Mouse (Mus musculus): Measurements from ENCODE around the gene Mgat3. TPM values are rescaled to one million over a fixed set of nuclear protein-coding genes. Genes with fewer than 3 reads are reported as not detected.

Gene Mgat3
- 100 to 1,000 TPM; 111 to 113 TPM for total RNA-seq (2021)

GRCm38 (mm10) chr15:80173001-80173771 is at the start of gene Mgat3:
Gene Mgat3, plus strand, starts transcription at chr15:80173721.
- DNase-seq (ENCODE audit: extremely low spot score in 1 of 2, low spot score in 1 of 2): peak; percentile 40 to 42

GRCm38 (mm10) chr15:80124651-80125050 is 48.9 kb upstream of the Mgat3 start:
- no peak for DNase-seq (ENCODE audit: extremely low spot score in 1 of 2, low spot score in 1 of 2)

- no peak for DNase-seq (ENCODE audit: extremely low spot score in 1 of 2, low spot score in 1 of 2)
Observed at GRCm38 (mm10) chr15:80127191-80127590, 46.3 kb upstream of the Mgat3 start.

- no peak for DNase-seq (ENCODE audit: extremely low spot score in 1 of 2, low spot score in 1 of 2)
Observed at GRCm38 (mm10) chr15:80129982-80130381, 43.5 kb upstream of the Mgat3 start.

- no peak for DNase-seq (ENCODE audit: extremely low spot score in 1 of 2, low spot score in 1 of 2)
Observed at GRCm38 (mm10) chr15:80130689-80131088, 42.8 kb upstream of the Mgat3 start.

GRCm38 (mm10) chr15:80131421-80131820 is 42.1 kb upstream of the Mgat3 start:
- no peak for DNase-seq (ENCODE audit: extremely low spot score in 1 of 2, low spot score in 1 of 2)

GRCm38 (mm10) chr15:80132452-80132851 is 41.1 kb upstream of the Mgat3 start:
- DNase-seq (ENCODE audit: extremely low spot score in 1 of 2, low spot score in 1 of 2): no peak

GRCm38 (mm10) chr15:80132993-80133586 is 40.4 kb upstream of the Mgat3 start, which contains the start of gene Tab1:
Gene Tab1, plus strand, starts transcription at chr15:80133127.
- peak; percentile 86 to 88 for DNase-seq (ENCODE audit: extremely low spot score in 1 of 2, low spot score in 1 of 2)

GRCm38 (mm10) chr15:80133682-80134449 is 39.7 kb upstream of the Mgat3 start:
- peak in 1 of 2 experiments; percentile 19 for DNase-seq (ENCODE audit: extremely low spot score in 1 of 2, low spot score in 1 of 2)

GRCm38 (mm10) chr15:80134450-80134847 is 39.1 kb upstream of the Mgat3 start:
- DNase-seq (ENCODE audit: extremely low spot score in 1 of 2, low spot score in 1 of 2): no peak

- DNase-seq (ENCODE audit: extremely low spot score in 1 of 2, low spot score in 1 of 2): no peak
Observed at GRCm38 (mm10) chr15:80135499-80135898, 38.0 kb upstream of the Mgat3 start.

- DNase-seq (ENCODE audit: extremely low spot score in 1 of 2, low spot score in 1 of 2): no peak
Observed at GRCm38 (mm10) chr15:80136645-80137044, 36.9 kb upstream of the Mgat3 start.

- peak in 1 of 2 experiments; percentile 34 for DNase-seq (ENCODE audit: extremely low spot score in 1 of 2, low spot score in 1 of 2)
Observed at GRCm38 (mm10) chr15:80137945-80138791, 35.4 kb upstream of the Mgat3 start.

- DNase-seq (ENCODE audit: extremely low spot score in 1 of 2, low spot score in 1 of 2): no peak
Observed at GRCm38 (mm10) chr15:80140302-80140701, 33.2 kb upstream of the Mgat3 start.

- DNase-seq (ENCODE audit: extremely low spot score in 1 of 2, low spot score in 1 of 2): no peak
Observed at GRCm38 (mm10) chr15:80140878-80141277, 32.6 kb upstream of the Mgat3 start.

- DNase-seq (ENCODE audit: extremely low spot score in 1 of 2, low spot score in 1 of 2): no peak
Observed at GRCm38 (mm10) chr15:80142130-80142529, 31.4 kb upstream of the Mgat3 start.

GRCm38 (mm10) chr15:80143760-80144159 is 29.8 kb upstream of the Mgat3 start:
- no peak for DNase-seq (ENCODE audit: extremely low spot score in 1 of 2, low spot score in 1 of 2)

GRCm38 (mm10) chr15:80145397-80145796 is 28.1 kb upstream of the Mgat3 start:
- no peak for DNase-seq (ENCODE audit: extremely low spot score in 1 of 2, low spot score in 1 of 2)

- no peak for DNase-seq (ENCODE audit: extremely low spot score in 1 of 2, low spot score in 1 of 2)
Observed at GRCm38 (mm10) chr15:80146153-80146552, 27.4 kb upstream of the Mgat3 start.

GRCm38 (mm10) chr15:80147090-80147489 is 26.4 kb upstream of the Mgat3 start:
- DNase-seq (ENCODE audit: extremely low spot score in 1 of 2, low spot score in 1 of 2): no peak
